Mouse (Mus musculus) forebrain, embryonic 11.5 days (tissue): ENCODE results near the gene Fam78b. TPM values are rescaled to one million over a fixed set of nuclear protein-coding genes. Genes with fewer than 3 reads are reported as not detected.

Experiments
- ATAC-seq: fragments of 200-750 bp; cut with Nextera tagmentation; replicated peaks from 2 replicates; pipeline ENCODE4 v1.8.0; 2017; ENCODE audit warnings: moderate TSS enrichment; ENCODE audit not compliant: low FRiP score
- DNase-seq: peaks from one replicate; pipeline ENCODE4 v3.0.0-alpha.2; 2017; ENCODE audit warnings: low spot score
- H3K27ac ChIP-seq: fragments of 300-500 bp; sonication (generic); 2 replicates; pipeline ENCODE4 v1.5.1; 2014; ENCODE audit warnings: low read depth, low read length
- H3K27me3 ChIP-seq: fragments of 300-500 bp; sonication (generic); 2 replicates; pipeline ENCODE4 v1.6.1; 2014; ENCODE audit warnings: mild to moderate bottlenecking, low read length, mixed read lengths; ENCODE audit not compliant: control insufficient read depth, insufficient read depth
- H3K36me3 ChIP-seq: fragments of 300-500 bp; sonication (generic); 2 replicates; pipeline ENCODE4 v1.6.1; 2014; ENCODE audit warnings: mild to moderate bottlenecking, low read length, moderate library complexity, mixed read lengths; ENCODE audit not compliant: control insufficient read depth, insufficient read depth
- H3K4me1 ChIP-seq: fragments of 300-500 bp; sonication (generic); replicated peaks from 2 replicates; pipeline ENCODE4 v1.6.1; 2014; ENCODE audit warnings: low read length, mixed read lengths; ENCODE audit not compliant: control insufficient read depth, insufficient read depth
- H3K4me2 ChIP-seq: fragments of 300-500 bp; sonication (generic); 2 replicates; pipeline ENCODE4 v1.6.1; 2014; ENCODE audit warnings: low read depth, mild to moderate bottlenecking, low read length, moderate library complexity, mixed read lengths; ENCODE audit not compliant: severe bottlenecking
- H3K4me3 ChIP-seq: fragments of 300-500 bp; sonication (generic); 2 replicates; pipeline ENCODE4 v1.5.1; 2014; ENCODE audit warnings: low read depth, low read length
- H3K9ac ChIP-seq: fragments of 300-500 bp; sonication (generic); 2 replicates; pipeline ENCODE4 v1.6.1; 2014; ENCODE audit warnings: low read length
- H3K9me3 ChIP-seq: fragments of 300-500 bp; sonication (generic); 2 replicates; pipeline ENCODE4 v1.6.1; 2016; ENCODE audit warnings: low read length, mixed read lengths; ENCODE audit not compliant: control insufficient read depth
- WGBS: fragments of 180-500 bp; shearing (Covaris S2); extraction: QIAGEN DNeasy Blood & Tissue Kit; methylation state at CpG from one replicate; pipeline ENCODE4 v1.1.7; 2014; 5-methylcytosine and 5-hydroxymethylcytosine counted together
- polyA plus RNA-seq: library from polyadenylated mRNA; unstranded; fragments of >200 nt; fragmentation: Nextera tagmentation; extraction: Ambion mirVana; gene quantifications from 2 replicates; pipeline ENCODE4 v1.2.1, GENCODE M21; 2014

Fam78b gene
- polyA plus RNA-seq, 1 experiment from 2014 or later, result 4.5 TPM

DNA sequence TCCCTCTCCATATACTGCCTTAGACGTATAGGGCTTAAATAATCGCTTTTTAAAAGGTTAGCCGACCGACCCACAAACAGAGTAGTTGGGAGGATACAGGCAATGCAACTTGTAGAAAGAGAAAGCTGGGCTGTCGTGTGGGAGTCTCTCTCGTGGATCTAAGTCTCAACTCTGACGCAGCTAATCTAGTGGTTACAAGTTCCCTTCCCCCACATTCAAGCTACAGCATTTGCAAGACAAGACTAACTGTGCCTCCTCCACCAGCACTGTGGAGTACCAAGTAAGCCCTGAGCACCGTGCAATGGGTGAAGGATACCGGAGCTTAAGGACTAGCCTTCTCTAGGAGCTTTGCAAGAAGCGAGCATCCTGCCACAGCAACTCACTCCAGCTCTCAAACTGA is 64.8 kb downstream of the Fam78b start:
- H3K27ac ChIP-seq, result no peak overlapping the region
- H3K9ac ChIP-seq, result no peak overlapping the region
- H3K27me3 ChIP-seq, result no peaks in the 10 kb centered on the region
- no peaks in the 10 kb centered on the region for H3K36me3 ChIP-seq
- H3K4me1 ChIP-seq, result no peaks in the 10 kb centered on the region
- H3K4me2 ChIP-seq, result no peak overlapping the region
- DNase-seq (no peak), ATAC-seq (no peak)
- 47% methylated on average over 10 of the region's 10 CpGs for WGBS
- H3K4me3 ChIP-seq, result no peak overlapping the region
- no peaks in the 10 kb centered on the region for H3K9me3 ChIP-seq

- no peak overlapping the region for H3K27ac ChIP-seq
- WGBS, result 68% methylated on average over 9 of the region's 9 CpGs
- H3K9ac ChIP-seq, result no peak overlapping the region
- H3K4me2 ChIP-seq, result no peak overlapping the region
- H3K9me3 ChIP-seq, result no peaks in the 10 kb centered on the region
- no peaks in the 10 kb centered on the region for H3K4me1 ChIP-seq
- DNase-seq, result no peak
- no peaks in the 10 kb centered on the region for H3K27me3 ChIP-seq
- ATAC-seq, result peak; percentile 49; the same call in 1 of the 2 replicates
- H3K36me3 ChIP-seq, result no peaks in the 10 kb centered on the region
- no peak overlapping the region for H3K4me3 ChIP-seq
Measured at GRCm38 (mm10) chr1:167066933-167067341, 65.7 kb downstream of the Fam78b start.

DNA sequence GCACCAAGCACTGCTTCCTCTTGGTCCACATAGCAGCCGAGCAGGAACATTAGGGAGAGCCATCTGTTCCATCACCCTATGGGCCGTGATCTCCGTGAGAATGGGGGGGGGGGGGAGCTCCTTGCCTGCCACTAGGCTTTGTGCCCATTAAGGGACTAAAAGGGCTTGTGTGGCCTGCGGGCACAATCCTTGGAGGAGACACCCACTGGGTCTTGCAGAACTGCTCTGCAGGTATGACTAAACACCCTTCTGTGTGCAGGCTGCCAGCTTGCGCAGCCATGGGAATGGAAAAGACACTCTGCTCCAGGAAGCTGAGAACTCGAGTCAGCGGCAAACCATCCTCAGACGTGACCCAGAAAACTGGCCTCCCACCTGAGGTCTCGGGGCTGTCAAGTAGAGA is 68.5 kb downstream of the Fam78b start:
- Histone ChIP-seq H3K4me2 (no peak overlapping the region), H3K9ac (no peak overlapping the region), H3K27me3 (no peaks in the 10 kb centered on the region), H3K4me1 (no peaks in the 10 kb centered on the region), H3K36me3 (no peaks in the 10 kb centered on the region), H3K27ac (no peak overlapping the region), H3K9me3 (no peaks in the 10 kb centered on the region), H3K4me3 (no peak overlapping the region)
- DNase-seq (no peak), ATAC-seq (no peak)
- WGBS, result 64% methylated on average over 9 of the region's 9 CpGs

GRCm38 (mm10) chr1:167070306-167070705 is 69.1 kb downstream of the Fam78b start:
- Histone ChIP-seq H3K27ac (no peak overlapping the region), H3K36me3 (no peaks in the 10 kb centered on the region), H3K4me1 (no peaks in the 10 kb centered on the region), H3K4me3 (no peak overlapping the region), H3K9ac (no peak overlapping the region), H3K4me2 (no peak overlapping the region), H3K27me3 (no peaks in the 10 kb centered on the region), H3K9me3 (no peaks in the 10 kb centered on the region)
- 88% methylated on average over 6 of the region's 6 CpGs for WGBS
- ATAC-seq (no peak), DNase-seq (no peak)

DNA sequence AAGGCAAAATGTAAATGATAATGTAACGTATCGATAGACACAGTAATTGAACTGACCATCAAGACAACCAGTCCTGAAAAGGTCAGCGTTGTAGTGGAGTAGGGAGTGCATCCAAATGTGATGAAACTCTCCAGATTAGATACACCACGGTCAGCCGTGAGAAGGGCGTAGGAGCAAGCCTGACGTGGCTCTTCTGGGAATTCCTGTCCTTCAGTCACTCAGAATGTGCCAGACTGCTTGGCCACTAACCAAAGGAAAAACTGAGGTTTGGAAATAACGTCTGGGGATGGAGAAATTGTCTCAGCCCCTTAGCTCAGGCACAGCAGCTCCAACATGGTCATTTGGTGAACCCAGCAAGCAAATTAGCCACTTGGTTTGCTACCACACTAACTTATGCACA is 74.5 kb downstream of the Fam78b start:
- Histone ChIP-seq H3K4me1 (no peaks in the 10 kb centered on the region), H3K4me3 (no peak overlapping the region), H3K9me3 (no peaks in the 10 kb centered on the region), H3K4me2 (no peak overlapping the region), H3K27me3 (no peaks in the 10 kb centered on the region), H3K9ac (no peak overlapping the region), H3K27ac (no peak overlapping the region), H3K36me3 (no peaks in the 10 kb centered on the region)
- DNase-seq, result no peak
- WGBS, result 83% methylated on average over 8 of the region's 8 CpGs
- no peak for ATAC-seq

DNA sequence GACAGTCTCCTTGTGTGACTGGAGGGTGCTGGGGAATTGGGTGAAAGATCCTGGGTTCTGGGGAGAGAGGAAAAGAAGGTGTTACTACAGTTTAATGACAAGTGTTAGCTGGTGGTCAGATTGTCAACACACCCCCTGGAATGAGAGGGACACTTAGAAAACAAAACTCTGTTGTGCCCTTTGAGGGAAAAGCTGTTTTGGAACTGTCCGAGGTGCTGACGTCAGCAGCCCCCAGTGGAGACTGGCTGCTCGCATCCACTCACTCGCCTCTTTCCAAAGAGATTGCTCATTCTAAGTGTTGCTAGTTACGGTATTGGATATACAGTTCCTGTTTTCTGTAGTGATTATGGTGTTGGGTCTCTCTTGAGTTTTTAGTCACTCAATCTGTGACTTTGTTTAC is 78.3 kb downstream of the Fam78b start:
- Histone ChIP-seq H3K27me3 (no peaks in the 10 kb centered on the region), H3K9ac (no peak overlapping the region), H3K4me1 (no peaks in the 10 kb centered on the region), H3K9me3 (no peaks in the 10 kb centered on the region), H3K4me3 (no peak overlapping the region), H3K36me3 (no peaks in the 10 kb centered on the region), H3K27ac (no peak overlapping the region), H3K4me2 (no peak overlapping the region)
- no peak for DNase-seq
- 29% methylated on average over 5 of the region's 5 CpGs for WGBS
- no peak for ATAC-seq

- Histone ChIP-seq H3K4me1 (no peaks in the 10 kb centered on the region), H3K27ac (peak overlapping the region; percentile 51; the same call in 1 of the 2 replicates), H3K9me3 (no peaks in the 10 kb centered on the region), H3K27me3 (no peaks in the 10 kb centered on the region), H3K4me2 (no peak overlapping the region), H3K9ac (no peak overlapping the region), H3K36me3 (no peaks in the 10 kb centered on the region), H3K4me3 (no peak overlapping the region)
- no peak for ATAC-seq
- no peak for DNase-seq
- WGBS, result 53% methylated on average over 3 of the region's 3 CpGs
Measured at GRCm38 (mm10) chr1:167081946-167082345, 80.7 kb downstream of the Fam78b start.

GRCm38 (mm10) chr1:167082506-167083100 is 81.4 kb downstream of the Fam78b start:
- H3K9me3 ChIP-seq, result no peaks in the 10 kb centered on the region
- no peaks in the 10 kb centered on the region for H3K4me1 ChIP-seq
- H3K27me3 ChIP-seq, result no peaks in the 10 kb centered on the region
- H3K27ac ChIP-seq, result peak overlapping the region; percentile 51
- ATAC-seq (peak; percentile 88), DNase-seq (peak; percentile 66)
- H3K4me2 ChIP-seq, result no peak overlapping the region
- H3K36me3 ChIP-seq, result no peaks in the 10 kb centered on the region
- H3K4me3 ChIP-seq, result no peak overlapping the region
- 16% methylated on average over 4 of the region's 4 CpGs for WGBS
- H3K9ac ChIP-seq, result no peak overlapping the region

GRCm38 (mm10) chr1:167083181-167083580 is 82.0 kb downstream of the Fam78b start:
- Histone ChIP-seq H3K9ac (no peak overlapping the region), H3K27ac (no peak overlapping the region)
- 67% methylated on average over 2 of the region's 2 CpGs for WGBS

More at GRCm38 (mm10) chr1:167083181-167083580, 82.0 kb downstream of the Fam78b start:
- DNase-seq (no peak), ATAC-seq (no peak)
- no peaks in the 10 kb centered on the region for H3K9me3 ChIP-seq
- H3K27me3 ChIP-seq, result no peaks in the 10 kb centered on the region
- H3K4me3 ChIP-seq, result no peak overlapping the region
- no peak overlapping the region for H3K4me2 ChIP-seq
- H3K36me3 ChIP-seq, result no peaks in the 10 kb centered on the region
- H3K4me1 ChIP-seq, result no peaks in the 10 kb centered on the region
